Mouse (Mus musculus) gastrocnemius, adult 2 months (tissue): ENCODE results near the gene Fli1. TPM values are rescaled to one million over a fixed set of nuclear protein-coding genes. Genes with fewer than 3 reads are reported as not detected.

Source experiments
- DNase-seq: peaks from one replicate; pipeline ENCODE4 v3.0.0; 2022
- H3K27ac ChIP-seq: fragments of 200-600 bp; 2 replicates; pipeline ENCODE4 v1.8.1; 2022; ENCODE audit warnings: mild to moderate bottlenecking
- H3K4me3 ChIP-seq: fragments of 200-600 bp; 2 replicates; pipeline ENCODE4 v1.8.1; 2022; ENCODE audit warnings: mild to moderate bottlenecking, moderate library complexity
- CTCF ChIP-seq: fragments of 200-600 bp; IDR thresholded peaks from 2 replicates; pipeline ENCODE4 v1.8.1; 2022; ENCODE audit warnings: antibody characterized with exemption, mild to moderate bottlenecking, moderate library complexity
- intact Hi-C: fragments of 180-260 bp; cut with DNase I; formaldehyde crosslinking; loops from one replicate; pipeline ENCODE4 v1.15.1; 2025
- total RNA-seq, 2 experiments: library from RNA; stranded (reverse); gene quantifications; 2 replicates each; pipeline ENCODE4 v1.2.3; 2021

The Fli1 gene
- total RNA-seq, 2 experiments from 2014 or later: 7.9 to 8.5 TPM

DNA sequence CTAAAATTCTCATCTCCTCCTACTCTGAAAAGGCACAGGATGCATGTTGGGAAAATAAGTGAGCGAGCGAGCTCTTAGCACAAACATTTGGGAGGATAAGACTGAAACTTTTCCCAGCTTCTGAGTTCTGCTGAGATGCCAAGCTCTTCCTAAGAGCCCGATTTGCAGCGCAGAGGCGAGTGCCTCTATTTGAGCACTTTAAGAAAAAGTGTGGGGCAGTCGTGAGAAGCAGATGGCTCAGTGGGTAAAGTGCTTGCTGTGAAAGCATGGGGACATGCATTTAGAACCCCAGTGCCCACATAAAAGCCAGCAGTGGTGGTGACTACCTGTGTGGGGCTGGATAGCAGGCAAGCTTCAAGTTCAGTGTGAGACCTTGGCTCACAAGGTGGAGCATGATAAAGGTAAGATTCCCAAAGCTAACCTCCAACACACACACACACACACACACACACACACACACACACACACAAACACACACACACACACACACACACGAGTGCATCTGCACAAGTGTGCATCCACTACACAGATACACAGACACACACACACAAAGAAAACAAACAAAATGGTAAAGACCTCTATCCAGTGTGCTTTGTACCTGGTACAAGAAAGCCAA is 37.1 kb downstream of the Fli1 start:
- no peak for DNase-seq

DNA sequence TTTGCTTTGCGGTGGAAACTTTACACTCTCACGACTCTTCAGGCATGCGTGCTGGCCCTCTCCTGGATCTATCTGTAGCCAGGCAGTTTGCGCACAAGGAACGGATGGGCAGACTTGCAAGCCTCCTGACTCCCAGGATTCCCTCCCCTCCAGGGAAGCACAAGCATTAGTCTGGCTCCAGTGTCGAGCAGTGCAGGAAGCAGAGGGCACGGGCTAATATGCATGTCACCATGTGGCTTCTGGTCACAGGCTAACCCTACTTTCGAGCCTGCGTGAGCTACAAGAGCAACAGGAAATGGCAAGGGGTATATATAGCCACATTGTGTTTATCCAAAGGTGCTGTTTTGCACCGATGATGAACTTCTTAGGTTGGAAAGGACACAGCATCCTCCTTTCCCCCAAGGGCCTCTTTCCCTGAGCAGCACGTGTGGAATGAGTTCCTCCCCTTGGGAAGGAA is 38.6 kb downstream of the Fli1 start:
- peak overlapping the region; percentile 87 for H3K27ac ChIP-seq
- intact Hi-C loops: no loop called here
- no peak for DNase-seq

More for the DNA sequence above, 37.1 kb downstream of the Fli1 start:
- TF ChIP-seq CTCF: no peak
- intact Hi-C loops: loop anchor here (5.0 kb wide), 1 partner anchor 37 kb away; the partner anchor contains the start of gene Fli1
- Histone ChIP-seq H3K4me3 (peak overlapping the region; percentile 38), H3K27ac (peak overlapping the region; percentile 87)

GRCm38 (mm10) chr9:32503423-32503822 is 39.2 kb downstream of the Fli1 start:
- no peak for TF ChIP-seq CTCF
- Histone ChIP-seq H3K27ac (peak overlapping the region; percentile 87), H3K4me3 (no peak overlapping the region; the same call in 1 of the 2 replicates)
- intact Hi-C loops: no loop called here
- DNase-seq: no peak

More for the DNA sequence above, 38.6 kb downstream of the Fli1 start:
- H3K4me3 ChIP-seq: peak overlapping the region; percentile 17; the same call in 1 of the 2 replicates
- no peak for TF ChIP-seq CTCF

- DNase-seq: no peak
- intact Hi-C loops: no loop called here
- Histone ChIP-seq H3K4me3 (no peak overlapping the region), H3K27ac (peak overlapping the region; percentile 61)
- TF ChIP-seq CTCF: no peak
Observed at GRCm38 (mm10) chr9:32502256-32503010, 40.2 kb downstream of the Fli1 start.

DNA sequence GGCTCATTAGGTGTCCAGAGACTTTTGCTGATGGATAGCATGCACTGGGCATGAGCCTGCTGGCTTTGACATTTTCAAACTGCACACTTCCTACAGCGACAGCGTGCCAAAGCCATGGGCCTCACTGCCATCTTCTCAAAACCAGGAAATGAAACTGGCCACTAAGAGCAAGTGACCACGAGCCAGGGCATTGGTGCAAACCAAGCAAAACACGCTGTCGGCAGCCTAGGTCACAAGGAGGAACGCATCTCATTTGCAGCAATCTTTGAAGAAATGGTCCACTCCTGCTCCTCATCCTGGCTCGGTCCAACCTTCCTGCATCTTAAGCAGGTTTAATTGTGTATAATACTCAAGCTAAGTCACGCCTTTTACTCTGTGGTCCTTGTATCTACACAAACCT is 41.8 kb downstream of the Fli1 start:
- no peak for TF ChIP-seq CTCF
- intact Hi-C loops: no loop called here
- Histone ChIP-seq H3K4me3 (no peak overlapping the region), H3K27ac (peak overlapping the region; percentile 53; the same call in 1 of the 2 replicates)
- DNase-seq: peak; percentile 34

- no peak for TF ChIP-seq CTCF
- no peak for DNase-seq
- Histone ChIP-seq H3K4me3 (no peak overlapping the region), H3K27ac (peak overlapping the region; percentile 64)
- intact Hi-C loops: no loop called here
Observed at GRCm38 (mm10) chr9:32500063-32500462, 42.6 kb downstream of the Fli1 start.

- Histone ChIP-seq H3K27ac (peak overlapping the region; percentile 64), H3K4me3 (no peak overlapping the region; the same call in 1 of the 2 replicates)
- no peak for TF ChIP-seq CTCF
- no peak for DNase-seq
- intact Hi-C loops: no loop called here
Observed at GRCm38 (mm10) chr9:32499469-32499868, 43.2 kb downstream of the Fli1 start.

DNA sequence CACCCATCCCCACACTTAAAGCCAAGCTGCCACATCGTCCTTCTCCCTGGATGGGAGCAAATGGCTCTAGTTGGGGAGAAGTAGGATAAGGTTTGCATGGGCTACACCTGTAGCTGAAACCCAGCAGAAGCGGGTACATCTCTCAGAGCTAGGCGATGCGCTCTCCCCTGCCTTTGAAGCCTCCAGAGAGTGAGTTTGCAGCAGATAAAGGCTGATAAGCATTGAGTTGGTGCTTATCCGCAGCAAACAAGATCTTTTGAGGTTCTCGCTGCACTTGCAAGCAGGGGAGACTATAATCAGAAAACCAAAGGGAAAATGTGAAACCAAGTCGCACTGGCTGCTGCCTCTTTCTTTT is 47.0 kb downstream of the Fli1 start:
- DNase-seq: no peak
- Histone ChIP-seq H3K4me3 (no peak overlapping the region), H3K27ac (peak overlapping the region; percentile 16; the same call in 1 of the 2 replicates)
- TF ChIP-seq CTCF: no peak
- intact Hi-C loops: no loop called here

DNA sequence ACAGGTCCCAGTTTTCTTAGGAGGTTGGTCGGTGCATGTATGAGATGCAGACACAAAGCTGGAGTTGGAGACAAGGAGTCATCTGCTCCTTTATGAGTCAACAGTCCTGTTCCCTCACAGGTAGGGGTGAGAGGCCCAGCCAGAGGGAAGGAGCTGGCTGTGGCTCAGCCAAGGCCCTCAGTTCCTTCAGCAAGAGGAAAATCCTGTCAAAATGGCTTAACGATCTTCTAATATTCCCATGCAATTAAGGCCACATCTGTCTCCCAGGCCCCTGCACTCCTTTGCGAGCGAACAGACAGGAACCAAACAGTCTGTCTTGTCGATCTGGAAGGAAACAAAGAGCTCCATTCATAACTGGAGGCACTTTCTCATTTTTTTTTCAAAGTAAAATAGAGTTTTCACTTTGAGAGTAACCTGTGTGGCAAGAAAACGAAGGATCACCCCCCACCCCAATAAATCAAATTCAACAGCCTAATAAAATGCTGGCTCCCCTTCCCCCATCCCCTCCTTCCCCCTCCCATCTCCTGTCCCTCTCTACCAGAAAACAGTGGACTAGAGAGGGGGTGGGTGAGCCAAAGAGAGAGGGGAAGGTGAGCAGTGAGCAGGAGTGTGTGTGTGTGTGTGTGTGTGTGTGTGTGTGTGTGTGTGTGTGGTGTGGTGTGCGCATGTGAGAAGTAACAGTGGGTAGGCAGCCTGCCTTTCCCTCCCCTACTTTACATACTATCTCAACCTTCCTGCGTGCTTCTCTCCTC is 47.6 kb downstream of the Fli1 start:
- TF ChIP-seq CTCF: no peak
- DNase-seq: no peak

GRCm38 (mm10) chr9:32493588-32494423 is 48.9 kb downstream of the Fli1 start:
- H3K27ac ChIP-seq: no peak overlapping the region
- no peak for DNase-seq
- no peak overlapping the region for H3K4me3 ChIP-seq
- TF ChIP-seq CTCF: no peak
- intact Hi-C loops: no loop called here

More for the DNA sequence above, 47.6 kb downstream of the Fli1 start:
- intact Hi-C loops: no loop called here
- no peak overlapping the region for H3K27ac ChIP-seq
- H3K4me3 ChIP-seq: no peak overlapping the region

DNA sequence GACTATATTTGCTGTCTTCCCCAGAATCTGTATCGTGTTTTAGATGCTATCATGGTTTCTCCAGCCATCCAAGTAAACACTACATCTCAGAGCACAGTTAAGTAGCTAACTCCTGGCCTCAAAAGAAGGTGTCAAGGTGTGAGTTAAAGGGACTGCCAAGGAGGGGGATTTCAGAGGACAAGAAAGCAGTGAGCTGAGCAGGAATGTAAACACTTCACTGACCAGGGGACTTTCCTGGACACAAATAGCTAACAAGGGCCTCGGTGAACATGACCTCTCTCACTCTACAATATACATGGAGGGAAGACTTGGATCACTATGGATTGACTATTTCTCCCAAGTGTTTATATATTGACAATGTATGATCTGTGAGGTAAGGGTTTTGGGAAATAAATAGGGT is 49.9 kb downstream of the Fli1 start:
- no peak overlapping the region for H3K4me3 ChIP-seq
- no peak for DNase-seq
- intact Hi-C loops: no loop called here
- H3K27ac ChIP-seq: no peak overlapping the region
- no peak for TF ChIP-seq CTCF

- intact Hi-C loops: no loop called here
Observed at GRCm38 (mm10) chr9:32491484-32491883, 51.2 kb downstream of the Fli1 start.

More at GRCm38 (mm10) chr9:32491484-32491883, 51.2 kb downstream of the Fli1 start:
- Histone ChIP-seq H3K4me3 (no peak overlapping the region), H3K27ac (no peak overlapping the region)
- no peak for TF ChIP-seq CTCF
- no peak for DNase-seq
